Mouse (Mus musculus) erythroblast, adult 5-6 weeks (primary cell): ENCODE data around the gene Galnt6. TPM values are rescaled to one million over a fixed set of nuclear protein-coding genes. Genes with fewer than 3 reads are reported as not detected.

Source experiments
- ATAC-seq: replicated peaks from 2 replicates; pipeline ENCODE4 v1.8.0; 2016; ENCODE audit warnings: moderate number of reproducible peaks, mild to moderate bottlenecking, moderate TSS enrichment, inconsistent platforms; ENCODE audit not compliant: poor library complexity, low FRiP score, severe bottlenecking
- total RNA-seq, 2 experiments: library from RNA; stranded (forward) in 1 of 2; stranded (reverse) in 1 of 2; fragments of 150-400 nt in 1 of 2; fragments of 200-764, 138-1000 nt in 1 of 2; gene quantifications; 2 replicates each; pipeline versions ENCODE4 v1.2.3 to v1.2.4; 2015 to 2017; ENCODE audit warnings: low replicate concordance in 2 of 2

Galnt6 gene
- total RNA-seq, 2 experiments from 2014 or later: 4.0 to 4.5 TPM

GRCm38 (mm10) chr15:100755498-100755859, 26.3 kb upstream of the Galnt6 start:
- ATAC-seq: no peak

GRCm38 (mm10) chr15:100754805-100755497, 25.8 kb upstream of the Galnt6 start:
- no peak for ATAC-seq

GRCm38 (mm10) chr15:100754041-100754440, 24.9 kb upstream of the Galnt6 start:
- ATAC-seq: no peak

GRCm38 (mm10) chr15:100753045-100753444, 23.9 kb upstream of the Galnt6 start:
- ATAC-seq: no peak

GRCm38 (mm10) chr15:100752439-100752838, 23.3 kb upstream of the Galnt6 start:
- no peak for ATAC-seq

GRCm38 (mm10) chr15:100749751-100750538, 20.8 kb upstream of the Galnt6 start:
- ATAC-seq: peak; percentile 54

GRCm38 (mm10) chr15:100748584-100748983, 19.4 kb upstream of the Galnt6 start:
- ATAC-seq: no peak

- ATAC-seq: peak; percentile 89
Observed at GRCm38 (mm10) chr15:100747121-100747963, 18.2 kb upstream of the Galnt6 start.

GRCm38 (mm10) chr15:100746478-100747120, 17.4 kb upstream of the Galnt6 start:
- peak; percentile 21; the same call in 1 of the 2 replicates for ATAC-seq

GRCm38 (mm10) chr15:100743238-100743637, 14.1 kb upstream of the Galnt6 start:
- ATAC-seq: no peak

- ATAC-seq: no peak
Observed at GRCm38 (mm10) chr15:100739442-100739841, 10.3 kb upstream of the Galnt6 start.

GRCm38 (mm10) chr15:100738351-100738781, 9.2 kb upstream of the Galnt6 start:
- ATAC-seq: peak; percentile 76

- no peak for ATAC-seq
Observed at GRCm38 (mm10) chr15:100737667-100738066, 8.5 kb upstream of the Galnt6 start.

GRCm38 (mm10) chr15:100735953-100736300, 6.8 kb upstream of the Galnt6 start:
- ATAC-seq: peak; percentile 36

GRCm38 (mm10) chr15:100735095-100735952, 6.1 kb upstream of the Galnt6 start:
- peak; percentile 82 for ATAC-seq

- no peak for ATAC-seq
Observed at GRCm38 (mm10) chr15:100732580-100732979, 3.4 kb upstream of the Galnt6 start.

- ATAC-seq: no peak
Observed at GRCm38 (mm10) chr15:100731081-100731480, 1.9 kb upstream of the Galnt6 start.

GRCm38 (mm10) chr15:100728586-100728985, 590 bp downstream of the Galnt6 start:
- ATAC-seq: no peak

GRCm38 (mm10) chr15:100727834-100728233, 1.3 kb downstream of the Galnt6 start:
- ATAC-seq: no peak
